Mouse (Mus musculus): ENCODE results near the gene Snu13. TPM values are rescaled to one million over a fixed set of nuclear protein-coding genes. Genes with fewer than 3 reads are reported as not detected.

Snu13 gene
- total RNA-seq, 1 experiment from 2014 or later = 83.1 TPM

GRCm38 (mm10) chr15:82027276-82027675 lies 20.1 kb downstream of the Snu13 start:
- no peak for DNase-seq

- DNase-seq = no peak
Measured at GRCm38 (mm10) chr15:82023965-82024635, 23.3 kb downstream of the Snu13 start.

- peak; percentile 61 for DNase-seq
Measured at GRCm38 (mm10) chr15:82022535-82023088, 24.8 kb downstream of the Snu13 start.

- no peak for DNase-seq
Measured at GRCm38 (mm10) chr15:82019288-82019687, 28.1 kb downstream of the Snu13 start.

- DNase-seq = no peak
Measured at GRCm38 (mm10) chr15:82017461-82017860, 29.9 kb downstream of the Snu13 start.

- no peak for DNase-seq
Measured at GRCm38 (mm10) chr15:82016830-82017229, 30.6 kb downstream of the Snu13 start.

- peak; percentile 99 for DNase-seq
Measured at GRCm38 (mm10) chr15:82016101-82016808, 31.1 kb downstream of the Snu13 start.

- DNase-seq = peak; percentile 39
Measured at GRCm38 (mm10) chr15:82015392-82016100, 31.9 kb downstream of the Snu13 start.

- no peak for DNase-seq
Measured at GRCm38 (mm10) chr15:82014745-82015391, 32.5 kb downstream of the Snu13 start.

GRCm38 (mm10) chr15:82011947-82012346 lies 35.5 kb downstream of the Snu13 start:
- DNase-seq = no peak

GRCm38 (mm10) chr15:82004257-82004656 lies 43.1 kb downstream of the Snu13 start:
- DNase-seq = no peak

- DNase-seq = no peak
Measured at GRCm38 (mm10) chr15:81993992-81994391, 53.4 kb downstream of the Snu13 start.

GRCm38 (mm10) chr15:81990549-81990948 lies 56.8 kb downstream of the Snu13 start:
- no peak for DNase-seq

Other genes starting within 250 kb of the Snu13 start
- gene Tef, start 245.2 kb downstream of the Snu13 start, total RNA-seq (2021) = 111 and 146 TPM in 2 replicates
- 72.3 and 86.1 TPM in 2 replicates for gene Tob2, start 188.8 kb downstream of the Snu13 start, total RNA-seq (2021)
- 53.8 and 58.7 TPM in 2 replicates for gene Phf5a, start 175.7 kb downstream of the Snu13 start, total RNA-seq (2021)
- 641 and 903 TPM in 2 replicates for gene Aco2, start 175.3 kb downstream of the Snu13 start, total RNA-seq (2021)
- 21.4 and 28.9 TPM in 2 replicates for gene Polr3h, start 121.4 kb downstream of the Snu13 start, total RNA-seq (2021)
- gene Csdc2, start 110.8 kb downstream of the Snu13 start, total RNA-seq (2021) = 9.9 and 20.0 TPM in 2 replicates
- gene Pmm1, start 86.7 kb downstream of the Snu13 start, total RNA-seq (2021) = 70.2 and 103 TPM in 2 replicates
- gene 1700029P11Rik, start 67.1 kb downstream of the Snu13 start, total RNA-seq (2021) = not detected in 2 replicates
- 81.4 and 102 TPM in 2 replicates for gene Xrcc6, start 59.8 kb downstream of the Snu13 start, total RNA-seq (2021)
- 80.3 and 81.7 TPM in 2 replicates for gene Desi1, start 13.7 kb downstream of the Snu13 start, total RNA-seq (2021)
- not detected in 2 replicates for gene 4930407I10Rik, start 11.6 kb upstream of the Snu13 start, total RNA-seq (2021)
- 2.8 and 4.3 TPM in 2 replicates for gene Mei1, start 22.4 kb upstream of the Snu13 start, total RNA-seq (2021)
- 11.2 and 11.3 TPM in 2 replicates for gene Ccdc134, start 80.3 kb upstream of the Snu13 start, total RNA-seq (2021)
- 85.2 and 95.5 TPM in 2 replicates for gene Srebf2, start 99.6 kb upstream of the Snu13 start, total RNA-seq (2021)
- gene Shisa8, start 165.2 kb upstream of the Snu13 start, total RNA-seq (2021) = 0.24 and 0.48 TPM in 2 replicates
- 0.21 TPM in 1 of 2 replicates, not detected in the other for gene Tnfrsf13c, start 176.8 kb upstream of the Snu13 start, total RNA-seq (2021)
- 5.9 and 7.5 TPM in 2 replicates for gene Cenpm, start 197.2 kb upstream of the Snu13 start, total RNA-seq (2021)
- gene 1500009C09Rik, start 204.8 kb upstream of the Snu13 start, total RNA-seq (2021) = 0.62 TPM in 1 of 2 replicates, not detected in the other
- 3.0 and 4.3 TPM in 2 replicates for gene Sept3, start 227.3 kb upstream of the Snu13 start, total RNA-seq (2021)

Measured in adrenal gland, postnatal 25 days (tissue).